Mouse (Mus musculus): ENCODE measurements at regions not wholly inside any gene's neighbourhood (a gene's known extent, or its start where the extent isn't known, plus 50 kb on each side); places are given as distances from the start of the nearest gene placed in this dataset.

DNA sequence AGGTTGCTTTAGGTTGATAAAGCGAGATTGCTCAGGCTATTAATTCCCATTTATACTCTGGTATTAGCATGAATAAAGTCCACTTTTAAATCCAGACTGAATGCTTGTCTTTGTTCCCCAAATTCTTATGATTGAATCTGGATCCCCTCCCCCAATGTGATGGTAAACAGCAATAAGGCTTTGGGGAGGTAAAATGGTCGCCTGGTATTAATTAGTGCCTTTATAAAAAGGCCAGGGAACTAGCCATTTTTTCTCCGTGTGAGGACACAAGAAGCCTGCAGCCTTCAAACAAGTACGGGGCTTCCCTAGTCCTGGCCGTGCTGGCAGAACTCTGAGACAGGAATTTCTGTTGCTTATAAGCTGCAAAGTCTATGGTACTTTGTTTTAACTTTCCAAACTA lies 81.1 kb upstream of the Igfbp7 start:
- DNase-seq (ENCODE audit: low read depth in 2 of 2, low spot score in 2 of 2), result no peak

DNA sequence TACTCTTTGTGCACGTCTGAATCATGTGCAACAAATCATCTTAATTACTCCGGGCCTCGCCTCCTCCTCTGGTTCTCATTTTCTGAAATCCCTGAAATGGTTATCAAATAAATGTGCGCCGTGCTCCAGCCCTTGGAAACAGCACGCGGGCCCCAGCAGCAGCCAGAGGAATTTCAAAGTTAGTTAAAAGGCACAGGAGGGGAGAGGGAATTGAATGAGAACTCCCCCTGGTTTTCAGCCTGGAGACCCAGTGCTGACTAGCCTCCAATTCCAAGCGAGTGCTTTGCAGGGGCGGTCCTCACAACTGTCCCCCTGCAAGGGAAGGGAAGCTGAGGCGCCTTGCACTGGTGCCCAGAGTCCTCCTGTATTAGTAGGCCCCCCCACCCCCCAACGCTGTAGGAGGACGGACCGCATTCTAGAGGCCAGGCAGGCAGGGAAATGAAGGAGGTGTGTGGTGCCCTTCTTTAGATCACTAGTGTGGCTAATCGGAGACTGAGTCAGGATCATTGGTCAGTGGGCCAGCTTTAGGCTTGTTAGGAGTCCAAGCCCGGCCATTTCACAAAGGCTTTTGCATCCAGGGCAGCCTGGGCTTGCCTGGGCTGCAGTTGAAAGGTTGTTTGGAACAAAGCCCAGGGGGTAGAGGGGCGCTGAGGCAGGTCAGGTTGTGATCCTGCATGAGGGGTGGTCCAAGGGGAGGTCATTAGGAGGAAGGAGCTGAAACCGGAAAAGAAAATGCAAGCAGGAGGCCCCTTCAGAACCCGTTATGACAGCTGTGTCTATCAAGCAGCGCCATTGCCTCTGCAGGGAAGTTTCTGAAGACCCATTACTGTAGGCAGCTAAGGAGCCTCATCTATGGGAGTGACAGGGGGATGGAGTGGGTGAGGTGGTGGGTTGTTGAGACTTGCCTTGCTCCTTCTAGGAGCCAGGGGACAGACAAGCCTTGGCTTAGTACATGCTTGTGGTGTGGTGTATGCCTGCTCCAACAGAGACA lies 80.3 kb upstream of the Igfbp7 start:
- no peak for DNase-seq (ENCODE audit: low read depth in 2 of 2, low spot score in 2 of 2)

DNA sequence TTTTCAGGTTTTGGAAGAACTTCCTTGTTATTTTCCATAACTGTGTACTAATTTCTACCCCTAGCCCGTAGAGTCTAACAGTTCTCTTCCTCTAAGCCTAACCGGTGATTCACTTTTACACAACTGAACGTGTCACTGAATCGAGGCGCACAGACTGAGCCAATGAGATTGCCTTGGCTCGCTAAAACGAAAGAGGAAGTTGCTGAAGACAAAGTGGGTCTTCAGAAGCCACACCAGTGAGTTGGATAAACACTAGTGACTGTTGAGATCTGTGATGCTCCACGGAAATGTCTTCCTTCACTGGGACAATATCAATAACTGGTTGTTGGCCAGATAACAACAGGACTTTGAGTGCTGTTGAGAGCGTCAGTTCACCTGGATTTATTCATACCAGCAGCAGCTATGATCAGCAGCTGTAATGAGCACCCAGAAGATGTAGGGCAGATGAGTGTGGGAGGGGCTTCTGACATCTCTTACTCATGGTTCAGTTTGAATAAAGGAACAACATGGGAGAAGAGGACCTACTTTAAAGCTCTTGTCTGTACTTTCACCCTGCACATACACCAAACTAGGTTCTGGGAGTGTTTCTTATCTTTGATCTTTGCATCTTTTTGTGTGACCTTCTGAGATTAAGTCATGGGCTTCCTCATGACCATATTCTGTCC lies 75.3 kb upstream of the Igfbp7 start:
- no peak for DNase-seq (ENCODE audit: low read depth in 2 of 2, low spot score in 2 of 2)

DNA sequence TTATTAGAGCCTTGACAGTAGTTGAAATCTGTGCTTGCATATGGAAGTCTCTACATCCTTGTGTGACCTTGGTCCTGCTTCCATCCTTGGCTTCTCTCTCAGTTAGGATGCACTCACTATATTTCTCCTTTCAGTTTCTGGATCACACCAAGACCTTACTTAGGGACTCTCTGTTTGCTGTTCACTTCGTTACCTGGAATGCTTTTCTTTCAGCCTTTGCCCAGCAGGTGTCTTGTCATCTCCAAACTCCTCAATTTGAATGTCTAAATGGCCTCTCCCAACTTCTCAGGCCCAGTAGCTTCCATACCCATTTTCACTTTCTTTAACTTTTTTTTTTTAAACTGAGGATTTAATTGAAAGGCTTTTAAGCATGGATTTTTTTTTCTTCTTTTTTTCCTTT lies 74.0 kb upstream of the Igfbp7 start:
- DNase-seq (ENCODE audit: low read depth in 2 of 2, low spot score in 2 of 2), result no peak

DNA sequence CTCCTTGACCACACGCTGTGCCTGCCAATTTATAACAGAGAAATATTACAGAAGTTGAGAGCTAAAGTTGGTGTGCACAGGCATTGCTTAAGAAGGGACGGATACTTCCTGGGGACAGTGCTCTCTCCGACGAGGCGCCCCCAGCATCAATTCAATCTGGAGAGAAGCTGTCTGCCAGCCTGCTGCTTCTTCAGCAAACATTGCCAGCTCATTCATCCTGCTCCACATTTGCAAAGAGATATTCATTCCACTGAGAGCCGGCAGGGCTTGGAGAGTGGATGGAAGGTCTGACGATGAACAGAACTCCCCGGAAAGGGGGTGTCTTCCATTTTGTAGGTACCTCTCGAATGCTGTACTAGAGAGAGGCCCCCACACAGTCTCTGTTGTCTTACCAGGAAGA lies 70.0 kb upstream of the Igfbp7 start:
- no peak for DNase-seq (ENCODE audit: low read depth in 2 of 2, low spot score in 2 of 2)

DNA sequence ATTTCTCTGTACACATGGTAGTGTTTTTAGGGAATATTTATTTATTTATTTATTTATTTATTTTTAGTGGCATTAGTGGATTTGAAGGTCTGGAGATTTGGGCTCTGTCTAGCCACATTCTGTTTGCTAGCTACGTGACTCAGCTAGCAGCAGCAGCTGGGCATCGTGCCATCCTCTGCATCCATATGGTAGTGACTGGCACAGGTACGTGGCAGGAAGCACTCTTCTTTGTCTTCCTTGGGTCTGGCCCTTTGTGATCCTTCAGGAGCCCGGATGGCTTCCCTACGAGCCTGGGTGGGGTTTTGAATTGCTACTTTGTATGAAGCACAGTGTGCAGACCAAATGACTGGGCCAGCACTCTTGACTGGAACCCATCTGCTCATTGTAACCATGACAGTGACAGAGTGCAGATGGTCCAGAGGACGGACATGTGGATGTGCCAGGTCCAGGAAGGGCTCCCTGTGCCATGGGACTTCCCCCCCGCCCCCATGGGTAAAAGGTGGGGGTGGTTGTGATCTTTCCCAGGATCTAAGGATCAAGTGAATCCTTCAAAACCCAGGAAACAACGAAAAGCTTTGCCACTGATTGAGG lies 66.2 kb upstream of the Igfbp7 start:
- no peak for DNase-seq (ENCODE audit: low read depth in 2 of 2, low spot score in 2 of 2)

DNA sequence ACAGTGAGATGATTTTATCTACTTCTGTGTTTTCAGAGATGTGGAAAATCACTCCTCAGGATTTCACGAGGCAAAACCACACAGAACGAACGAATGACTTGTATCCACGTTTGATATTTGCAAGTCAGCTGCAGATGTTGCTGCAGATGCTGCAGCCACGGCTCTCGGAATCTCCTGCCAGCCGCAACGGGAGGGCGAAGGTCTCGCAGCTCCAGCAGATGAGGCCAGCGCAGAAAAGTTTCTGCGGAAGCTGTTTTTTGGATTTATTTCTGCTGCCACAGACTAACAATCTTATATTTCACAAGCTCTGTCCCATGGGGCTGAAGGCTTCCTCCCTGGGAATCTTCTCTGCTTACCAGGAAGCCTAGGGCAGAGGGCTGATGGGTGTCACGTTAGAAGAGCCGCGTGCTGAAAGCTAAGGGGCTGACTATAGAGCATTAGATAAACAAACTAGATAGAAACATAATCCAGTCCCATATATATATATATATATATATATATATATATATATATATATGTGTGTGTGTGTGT lies 61.5 kb upstream of the Igfbp7 start:
- DNase-seq (ENCODE audit: low read depth in 2 of 2, low spot score in 2 of 2), result no peak

DNA sequence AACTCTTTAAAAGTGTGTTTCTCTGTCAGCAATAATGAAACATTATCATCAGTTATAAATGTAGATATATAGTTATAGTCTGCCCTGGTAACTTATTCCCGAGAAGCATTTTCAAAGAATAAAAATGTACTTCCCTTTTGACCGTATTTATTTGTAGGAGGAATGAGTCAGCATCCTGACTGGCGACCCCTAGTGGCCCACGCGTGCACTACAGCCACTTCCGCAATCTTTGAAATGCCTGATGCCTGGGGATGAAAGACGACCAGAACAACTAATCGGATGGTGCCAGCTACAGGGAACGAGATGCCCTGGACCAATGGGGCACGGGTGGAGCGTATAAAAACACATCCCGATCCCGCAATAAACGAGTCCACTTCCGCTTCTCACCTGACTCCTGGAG lies 60.6 kb upstream of the Igfbp7 start:
- DNase-seq (ENCODE audit: low read depth in 2 of 2, low spot score in 2 of 2), result peak; percentile 71 to 79

DNA sequence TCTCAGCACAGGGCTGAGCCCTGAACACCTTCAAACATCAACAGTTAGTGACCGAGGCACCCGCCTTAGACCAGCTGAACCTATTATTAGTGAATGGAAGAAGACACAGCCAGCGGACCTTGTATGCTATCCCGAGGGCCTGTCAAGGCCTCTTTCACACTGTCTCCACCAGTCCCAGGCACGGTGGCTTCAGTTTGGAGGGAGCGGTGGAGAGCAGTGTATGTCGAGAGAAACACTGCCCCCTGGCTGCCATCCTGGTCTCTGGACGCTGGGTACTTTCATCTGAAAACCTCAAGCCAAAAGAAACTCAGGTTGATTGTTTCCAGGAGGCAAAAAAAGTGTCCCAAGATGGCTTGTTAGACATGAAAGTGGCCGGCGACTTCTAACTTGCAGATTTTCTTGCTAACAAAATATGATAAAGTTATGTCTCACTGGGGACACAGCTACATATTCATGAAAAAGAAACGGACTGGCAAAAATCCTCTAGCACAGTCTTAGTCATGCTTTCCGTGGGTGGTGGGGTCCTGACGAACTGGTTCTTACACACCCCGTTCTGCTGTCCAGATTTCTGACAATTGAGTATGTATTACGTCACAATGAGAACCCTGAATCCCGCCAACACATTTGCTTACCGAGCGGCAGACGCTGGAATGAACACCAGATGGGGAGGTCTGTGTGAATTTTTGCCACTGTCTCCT lies 57.2 kb upstream of the Igfbp7 start:
- peak; percentile 51 to 60 for DNase-seq (ENCODE audit: low read depth in 2 of 2, low spot score in 2 of 2)

DNA sequence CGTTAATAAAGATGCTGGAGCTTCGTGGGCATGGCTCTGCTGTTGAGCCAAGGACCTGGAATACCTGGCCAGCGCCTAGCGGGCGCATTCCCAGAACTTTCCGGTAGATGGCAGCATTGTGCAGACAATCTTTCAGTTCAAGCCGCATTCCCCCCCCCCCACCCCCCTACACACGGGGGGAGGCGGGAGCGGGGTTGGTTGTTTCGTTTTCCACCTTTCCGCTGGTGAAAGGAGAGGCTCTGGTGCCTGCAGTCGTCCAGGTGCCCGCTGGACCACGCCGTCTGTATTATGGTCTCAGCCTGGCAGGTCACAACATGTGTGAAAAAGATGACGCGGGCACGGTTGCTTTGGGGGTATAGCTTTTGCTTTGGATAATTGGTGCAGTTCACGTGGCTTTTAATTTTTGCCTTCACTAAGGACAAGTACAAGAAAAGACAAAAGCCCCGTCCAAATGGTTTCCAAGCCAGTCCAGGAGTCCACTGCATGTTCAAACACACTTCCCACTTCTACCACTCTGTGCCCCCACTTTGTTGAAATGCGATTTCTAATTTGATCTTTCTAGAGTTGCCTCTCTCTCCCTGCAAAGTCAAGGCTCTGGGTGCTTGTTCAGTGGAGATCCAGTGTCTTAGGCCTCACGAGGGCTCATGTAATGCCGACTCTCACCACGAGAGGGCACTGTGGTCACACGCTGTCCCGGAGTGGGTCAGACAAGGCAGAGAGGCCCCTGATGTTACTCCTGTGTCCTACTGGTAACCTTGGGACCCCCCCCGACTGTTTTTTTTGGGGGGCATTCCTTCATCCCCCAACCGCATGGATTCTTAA lies 52.3 kb upstream of the Igfbp7 start:
- DNase-seq (ENCODE audit: low read depth in 2 of 2, low spot score in 2 of 2), result peak; percentile 89 to 91
